Mouse (Mus musculus) megakaryocyte progenitor cell, adult 5-6 weeks (primary cell): ENCODE results near the gene Sdc4. TPM values are rescaled to one million over a fixed set of nuclear protein-coding genes. Genes with fewer than 3 reads are reported as not detected.

Source experiments
- ATAC-seq: replicated peaks from 2 replicates; pipeline ENCODE4 v1.8.0; 2016; ENCODE audit warnings: mild to moderate bottlenecking, moderate TSS enrichment, inconsistent platforms; ENCODE audit not compliant: poor library complexity
- total RNA-seq, 2 experiments: library from RNA; stranded (forward) in 1 of 2; stranded (reverse) in 1 of 2; fragments of 157-497, 149-512 nt in 1 of 2; fragments of 200-1000 nt in 1 of 2; gene quantifications; 2 replicates each; pipeline versions ENCODE4 v1.2.3 to v1.2.4; 2015 to 2017

The Sdc4 gene
- total RNA-seq, 2 experiments from 2014 or later = not detected

DNA sequence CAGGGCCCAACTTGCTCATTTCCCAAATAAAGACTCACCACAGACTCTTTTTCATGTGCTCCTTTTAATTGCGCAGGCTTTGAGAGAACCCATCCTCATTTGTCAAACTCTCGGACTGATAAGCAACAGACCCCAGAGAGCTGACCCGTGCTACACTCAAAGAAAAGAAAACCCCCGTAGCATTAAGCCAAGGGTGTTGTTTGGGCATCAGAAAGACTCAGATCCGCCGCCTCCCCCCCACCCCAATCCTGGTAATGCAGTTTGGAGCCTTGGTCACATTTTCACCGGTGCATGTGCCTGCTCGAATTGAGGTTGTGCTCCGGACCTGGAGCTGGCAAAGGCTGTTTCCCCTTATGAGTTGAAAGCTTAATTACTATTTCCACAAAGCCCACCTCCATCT is 38.6 kb downstream of the Sdc4 start, which contains the start of gene Matn4:
Gene Matn4 (minus strand): TSS at position 101 of the 400 bp plus-strand sequence.
- ATAC-seq = no peak

DNA sequence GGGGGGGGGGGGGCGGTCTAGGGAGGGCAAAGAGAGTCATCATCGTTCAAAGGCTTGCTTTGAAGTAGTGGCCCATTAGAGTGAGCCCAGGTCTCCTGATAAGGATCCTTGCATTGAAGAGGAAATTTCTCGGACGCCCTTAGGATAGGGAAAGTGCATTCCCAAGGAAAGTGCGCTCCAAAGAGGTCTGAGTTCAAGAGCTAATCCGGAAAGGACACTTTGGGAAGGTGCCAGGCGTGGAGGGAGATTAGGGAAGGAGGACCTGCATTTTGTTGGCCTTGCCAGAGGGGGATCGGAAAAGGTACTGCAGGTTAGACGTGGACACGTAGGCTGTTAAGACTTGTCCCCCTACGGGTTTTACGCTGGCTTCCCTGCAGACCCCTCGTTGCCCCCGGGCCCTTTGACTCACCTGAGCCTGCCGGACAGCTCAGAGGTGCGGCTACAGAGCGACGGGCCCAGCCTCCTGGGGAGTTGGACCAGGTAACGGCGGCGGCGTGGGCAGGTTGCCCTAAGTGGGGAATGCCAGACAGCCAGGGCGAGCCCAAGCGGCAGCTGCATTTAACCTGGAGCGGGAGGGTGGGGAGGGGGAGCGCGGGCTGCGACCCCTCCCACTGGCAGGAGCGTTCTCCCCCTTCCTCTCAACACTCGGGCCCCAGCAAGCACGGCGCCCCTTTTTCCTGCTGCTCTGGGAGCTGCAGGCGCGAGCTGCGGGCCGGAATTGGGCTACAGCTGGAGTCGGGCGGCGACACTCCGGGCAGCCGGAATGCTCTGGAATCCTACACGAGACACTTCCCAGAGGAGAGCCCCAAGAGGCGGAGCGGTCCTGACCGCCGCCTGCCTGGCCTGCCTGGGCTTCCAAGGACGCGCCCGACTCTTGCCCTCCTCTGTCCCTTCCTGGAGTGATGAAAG is 39.4 kb downstream of the Sdc4 start:
- no peak for ATAC-seq

DNA sequence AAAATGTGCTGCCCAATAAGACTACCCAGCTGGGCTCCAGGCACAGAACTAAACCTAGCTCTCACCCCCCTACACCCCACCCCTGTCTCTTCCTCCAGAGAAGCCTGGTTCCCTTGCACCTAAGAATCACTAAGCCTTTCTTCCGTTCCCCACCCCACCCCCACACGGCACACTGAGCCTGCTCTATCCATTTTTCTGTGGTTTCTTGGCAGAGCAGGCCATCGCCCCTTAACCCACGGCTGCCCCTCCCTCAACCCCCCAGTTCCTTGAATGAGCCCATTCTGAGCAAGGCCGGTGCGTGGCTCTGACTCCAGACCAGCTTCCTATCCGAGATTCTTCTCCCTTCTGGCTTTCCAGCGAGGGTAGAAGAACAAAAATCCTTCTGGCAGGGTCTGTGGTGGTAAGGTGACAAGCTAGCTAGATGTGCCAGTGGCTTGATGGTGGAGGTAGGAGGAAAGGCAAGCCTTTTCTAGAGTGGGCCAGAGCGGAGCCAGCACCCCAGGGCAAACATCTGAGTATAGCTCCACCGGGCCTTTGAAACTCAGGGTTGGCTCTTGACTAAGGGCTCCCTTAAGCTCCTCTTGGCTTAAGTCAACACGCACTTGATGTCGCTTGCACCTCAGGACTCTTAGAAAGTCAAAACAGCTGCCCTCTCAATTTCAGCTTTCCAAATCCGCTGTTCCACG is 40.1 kb downstream of the Sdc4 start:
- ATAC-seq = no peak

DNA sequence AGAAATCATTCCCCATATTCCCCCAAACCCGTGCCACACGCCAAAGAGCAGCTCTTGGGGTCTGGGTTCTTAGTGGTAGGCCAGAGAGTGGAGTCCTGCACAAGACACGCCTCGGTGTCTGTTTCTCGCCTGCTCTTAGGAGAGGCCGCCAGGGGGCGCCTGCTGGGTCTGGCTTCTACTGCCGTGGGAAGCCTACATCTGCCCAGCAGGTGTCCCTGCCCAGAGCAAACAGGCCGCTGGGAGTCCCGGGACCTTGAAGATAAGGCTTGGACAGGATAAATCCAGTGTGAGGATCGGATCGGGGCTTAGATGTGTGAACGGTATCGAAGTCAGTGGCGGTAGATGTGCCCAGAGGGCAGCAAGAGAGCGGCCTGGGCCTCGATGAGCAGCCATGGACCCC is 40.8 kb downstream of the Sdc4 start, which contains the start of gene Rbpjl:
Gene Rbpjl (plus strand): TSS at position 236 of the 400 bp plus-strand sequence.
- peak; percentile 91 for ATAC-seq

DNA sequence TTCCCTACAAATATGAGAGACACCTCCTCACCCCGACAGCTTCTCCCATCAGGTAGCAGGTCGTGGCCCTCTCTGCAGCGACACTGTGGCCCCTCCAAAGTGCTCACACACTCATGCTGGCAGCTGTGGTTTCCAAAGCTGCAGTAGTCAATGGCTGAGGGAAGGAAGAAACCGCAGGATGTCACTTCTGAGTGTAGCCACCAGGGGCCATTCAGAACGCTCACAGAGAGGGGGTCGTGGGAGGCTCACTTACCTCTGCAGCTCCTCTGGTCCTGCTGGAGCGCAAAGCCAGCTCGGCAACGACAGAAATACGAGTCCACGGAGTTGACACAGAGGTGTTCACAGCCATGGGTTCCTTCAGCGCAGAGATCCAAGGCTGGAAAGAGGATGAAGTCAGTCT is 46.8 kb downstream of the Sdc4 start:
- ATAC-seq = 0 out of 2 replicates have a peak, but pooled peaks have one; percentile 24

DNA sequence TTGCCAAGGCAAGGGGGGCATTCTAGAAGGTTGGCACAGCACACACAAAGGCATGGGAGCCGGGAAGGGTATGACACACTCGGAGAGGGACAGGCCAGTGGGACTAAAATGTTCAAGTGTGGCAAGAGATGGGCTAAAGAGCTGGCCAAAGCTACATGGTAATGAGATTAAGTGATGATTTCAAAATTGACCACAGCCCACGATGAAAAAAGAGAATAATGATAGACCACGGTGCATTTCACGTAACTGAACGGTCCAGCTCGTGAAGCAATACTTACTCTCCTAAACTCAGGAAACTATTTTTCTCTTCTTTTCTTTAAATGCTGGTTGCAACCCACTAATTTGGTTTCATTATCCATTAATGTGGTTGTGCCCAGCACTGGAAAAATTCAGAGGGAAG is 47.6 kb downstream of the Sdc4 start:
- ATAC-seq = peak; percentile 68

DNA sequence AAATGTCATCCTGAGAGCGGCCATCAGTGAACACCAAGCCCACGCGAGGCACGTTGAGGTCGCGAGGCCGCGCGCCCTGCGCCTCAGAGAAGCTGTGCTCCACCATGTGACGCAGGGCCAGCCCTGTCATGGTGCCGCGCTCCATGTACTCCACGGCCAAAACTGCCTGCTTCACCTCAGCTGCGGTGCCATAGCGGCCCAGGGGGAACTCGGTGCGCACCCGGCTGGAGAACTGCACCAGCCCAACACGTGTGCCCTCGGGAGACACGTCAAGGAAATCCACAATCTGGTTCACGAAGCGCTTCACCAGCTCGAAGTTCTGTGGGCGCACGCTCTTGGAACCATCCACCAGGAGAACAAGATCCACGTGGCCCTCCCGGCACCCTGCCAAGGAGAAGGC is 50.6 kb downstream of the Sdc4 start:
- ATAC-seq = no peak

DNA sequence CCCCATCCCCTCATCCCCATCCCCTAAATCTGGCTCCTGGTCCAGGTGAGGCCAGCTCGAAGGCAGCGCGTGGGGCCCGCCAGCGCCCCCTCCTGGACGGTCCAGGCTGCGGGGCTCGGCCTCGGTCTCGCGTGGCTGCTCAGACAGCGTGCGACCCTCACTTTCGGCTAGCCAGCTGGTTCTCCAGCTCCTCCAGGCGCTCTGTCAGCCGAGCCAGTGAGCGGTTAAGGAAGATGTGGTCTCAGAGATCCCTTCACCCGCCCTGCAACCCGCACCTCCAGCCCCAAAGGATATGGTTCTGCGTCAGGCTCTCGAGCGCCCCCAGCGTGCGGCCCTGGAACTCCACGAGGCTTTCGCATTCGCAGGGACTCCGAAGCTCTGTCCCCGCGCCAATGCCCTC is 54.2 kb downstream of the Sdc4 start:
- ATAC-seq = peak; percentile 90

DNA sequence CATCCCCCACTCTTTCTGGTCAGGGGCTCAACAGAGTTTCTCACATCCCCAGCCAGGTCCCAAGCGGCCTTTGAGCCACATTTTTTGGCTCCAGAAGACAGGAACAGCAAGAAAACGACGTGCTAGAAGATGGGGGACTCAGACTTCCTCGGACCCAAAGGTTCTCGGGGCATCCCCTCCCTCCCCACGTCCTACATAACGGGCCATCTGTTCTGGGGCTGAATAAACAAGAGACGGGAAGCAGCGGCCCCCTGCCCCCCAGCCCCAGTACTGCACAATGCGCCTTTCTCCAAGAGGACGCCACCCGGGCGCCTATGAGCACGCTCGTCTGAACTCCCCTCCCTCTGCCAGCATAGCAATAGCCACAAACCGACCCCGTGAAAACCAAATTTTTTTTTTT is 54.7 kb downstream of the Sdc4 start, which contains the start of gene Slpi:
Gene Slpi (minus strand): TSS at position 76 of the 400 bp plus-strand sequence.
- no peak for ATAC-seq

DNA sequence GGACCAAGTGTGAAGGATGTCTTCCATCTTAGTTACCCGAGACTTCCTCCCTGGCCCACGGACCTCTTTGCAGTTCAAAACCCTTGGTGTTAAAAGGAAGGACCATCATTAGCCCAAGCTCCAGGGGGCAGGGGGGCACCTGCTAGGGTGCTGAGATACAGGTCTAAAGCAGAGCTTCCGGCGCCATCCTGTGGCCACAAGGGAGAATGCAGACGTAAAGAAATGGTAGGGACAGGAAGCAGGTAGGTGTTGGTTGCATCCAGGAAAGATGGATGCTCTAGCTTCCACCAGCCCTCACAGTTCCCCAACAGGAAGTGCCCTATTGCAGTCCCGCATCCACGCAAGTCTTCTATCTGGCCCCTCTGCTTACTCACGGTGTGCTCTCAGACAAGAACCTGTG is 56.7 kb downstream of the Sdc4 start:
- ATAC-seq = peak; percentile 72

DNA sequence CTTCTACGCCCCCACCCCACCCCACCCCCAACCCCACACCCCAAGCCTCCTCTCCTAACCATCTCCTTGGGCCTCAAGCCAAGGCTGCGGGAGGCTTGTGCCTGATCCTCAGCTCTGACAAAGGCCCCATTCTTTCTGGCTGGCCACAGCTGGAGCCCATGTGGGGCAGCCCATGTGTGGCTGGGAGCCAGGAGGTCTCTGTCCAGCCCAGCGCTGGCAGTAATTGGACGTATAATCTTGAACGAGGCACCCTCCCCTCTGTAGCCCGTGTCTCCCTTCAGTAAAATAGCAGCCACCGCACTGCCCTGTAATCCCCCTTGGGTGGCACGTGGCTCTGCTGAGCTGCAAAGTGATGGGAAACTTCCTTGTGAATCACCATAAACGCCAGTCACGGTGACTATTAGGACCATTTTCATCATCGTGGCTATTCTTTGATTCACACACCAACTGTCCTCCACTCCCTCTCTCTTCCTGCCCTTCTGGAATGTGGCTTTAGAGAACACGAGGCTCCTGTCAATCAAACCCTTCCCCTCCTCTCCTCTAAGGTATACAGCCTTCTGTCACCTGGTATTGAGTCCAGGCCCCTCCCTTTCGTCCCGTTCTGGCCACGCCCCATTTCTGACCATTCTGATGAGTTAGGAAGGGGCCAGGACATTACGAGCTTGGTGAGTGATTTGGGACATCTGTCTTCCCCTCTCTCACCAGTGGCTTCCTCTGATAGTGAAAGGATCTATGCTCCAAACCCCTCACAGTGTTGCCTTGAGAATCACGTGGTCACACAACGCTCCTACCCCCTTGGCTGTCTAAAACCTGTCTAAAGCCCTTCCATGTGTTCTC is 57.5 kb downstream of the Sdc4 start:
- no peak for ATAC-seq

DNA sequence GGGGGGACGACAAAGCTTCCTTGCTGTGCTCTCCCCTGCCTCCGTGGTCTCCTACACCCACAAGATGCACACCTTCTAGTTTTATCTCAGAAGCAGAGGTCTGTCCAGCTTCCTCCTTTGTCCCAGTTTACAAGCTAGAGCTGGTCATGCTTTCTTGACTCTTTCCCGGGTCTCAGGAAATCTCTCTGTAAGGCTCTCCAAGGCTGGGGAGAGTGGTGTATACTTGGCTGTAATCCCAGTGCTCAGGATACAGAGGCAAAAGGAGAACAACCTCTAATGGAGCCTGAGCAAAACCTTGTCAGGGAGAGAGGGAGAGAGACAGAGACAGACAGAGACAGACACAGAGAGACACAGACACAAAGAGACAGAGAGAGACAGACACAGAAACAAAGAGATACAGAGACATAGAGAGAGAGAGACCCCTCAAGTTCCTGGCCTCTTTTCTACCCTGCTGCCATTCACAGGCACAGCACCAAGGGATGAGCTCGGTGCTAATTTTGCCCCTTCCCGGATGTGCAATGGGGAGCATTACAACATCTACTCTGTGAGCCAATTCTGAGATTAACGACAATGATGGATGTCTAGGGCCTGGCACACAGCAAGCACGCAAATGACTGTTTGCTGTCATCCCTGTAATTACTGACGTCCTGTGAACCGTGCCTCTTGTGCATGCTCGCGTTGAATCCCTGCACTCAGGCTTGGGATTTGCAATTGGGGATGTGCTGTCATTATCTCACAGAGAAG is 59.9 kb downstream of the Sdc4 start:
- ATAC-seq = peak; percentile 64

DNA sequence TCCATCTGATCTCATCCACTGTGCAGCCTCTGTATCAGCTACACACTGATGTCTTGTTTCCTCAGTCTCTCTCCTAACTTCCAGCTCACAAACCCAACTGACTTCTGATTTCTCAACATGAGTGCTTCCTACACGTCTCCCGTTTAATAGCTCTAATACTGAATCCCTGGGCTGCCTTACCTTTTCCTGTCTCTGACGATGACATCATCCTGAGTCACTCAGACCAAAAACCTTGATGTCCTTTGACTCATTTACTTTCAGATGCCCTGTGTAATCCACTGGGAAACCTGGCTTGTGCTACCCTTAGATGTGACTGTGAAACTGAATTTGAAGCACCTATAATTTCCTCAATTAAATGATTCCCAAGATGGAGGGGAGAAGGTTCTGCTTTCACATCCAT is 60.7 kb downstream of the Sdc4 start:
- ATAC-seq = no peak

DNA sequence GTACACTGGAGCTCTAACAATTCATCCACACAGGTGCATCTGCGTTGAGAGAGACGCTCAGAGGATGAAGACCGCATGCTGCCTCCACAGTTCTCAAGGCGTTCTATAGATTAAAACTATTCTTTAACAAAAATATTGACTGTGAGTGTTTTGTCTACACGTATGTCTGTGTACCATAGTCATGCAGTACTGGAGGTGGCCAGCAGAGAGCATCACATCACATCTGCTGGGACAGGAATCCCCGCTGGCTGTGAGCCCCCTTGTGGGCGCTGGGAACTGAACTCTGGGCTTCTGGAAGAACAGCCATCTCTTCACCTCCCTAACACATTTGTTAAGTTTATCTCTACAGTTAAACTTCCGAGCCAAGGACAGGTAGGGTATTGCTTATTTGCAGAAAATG is 62.0 kb downstream of the Sdc4 start:
- no peak for ATAC-seq

DNA sequence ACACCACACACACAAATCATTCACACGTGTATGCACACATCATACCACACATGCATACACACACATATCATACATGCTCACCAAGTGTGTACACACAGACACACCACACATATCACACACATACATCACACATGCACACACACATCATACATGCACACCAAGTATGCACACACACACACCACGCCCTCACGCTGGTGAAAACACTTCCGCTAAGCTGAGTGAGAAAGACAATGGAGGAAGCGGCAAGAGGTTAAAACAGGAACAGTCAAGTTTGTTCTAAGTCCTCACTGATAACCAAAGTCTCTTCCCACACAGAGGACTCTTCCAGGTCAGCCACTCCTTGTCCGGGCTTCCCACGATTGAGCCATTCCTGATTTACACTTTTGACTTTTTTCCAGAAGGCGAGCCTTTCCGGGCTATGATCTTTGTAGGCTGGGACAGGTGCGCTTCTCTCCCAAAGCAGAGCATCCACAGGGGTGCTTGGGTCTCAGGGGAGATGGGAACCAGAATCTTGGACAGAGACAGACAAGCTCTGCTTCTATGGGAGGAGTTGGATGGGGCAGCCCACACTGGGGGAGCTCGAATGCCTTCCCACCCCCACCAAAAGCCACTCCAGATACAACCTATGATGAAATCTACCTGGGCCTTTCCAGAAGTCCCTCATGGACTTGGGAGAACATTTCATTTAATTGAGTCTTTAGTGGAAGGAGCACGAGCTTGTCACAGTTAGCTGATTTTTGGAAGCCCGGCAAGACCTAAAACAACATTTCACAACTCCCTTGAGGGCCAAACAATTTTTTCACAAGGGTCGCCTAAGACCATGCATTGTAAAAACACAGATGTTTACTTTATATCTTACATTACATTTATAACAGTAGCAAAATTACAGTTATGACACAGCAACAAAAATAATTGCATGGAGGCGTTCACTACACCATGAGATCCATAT is 65.9 kb downstream of the Sdc4 start:
- ATAC-seq = 0 out of 2 replicates have a peak, but pooled peaks have one; percentile 16
